Mouse (Mus musculus) mature B cell (primary cell): Measurements from ENCODE around the gene Syne4.

Experiments
- in situ Hi-C: fragments of 300-500 bp; cut with MboI; formaldehyde crosslinking; loops from 2 replicates; pipeline ENCODE4 v1.14.3; 2019

Gene Syne4

DNA sequence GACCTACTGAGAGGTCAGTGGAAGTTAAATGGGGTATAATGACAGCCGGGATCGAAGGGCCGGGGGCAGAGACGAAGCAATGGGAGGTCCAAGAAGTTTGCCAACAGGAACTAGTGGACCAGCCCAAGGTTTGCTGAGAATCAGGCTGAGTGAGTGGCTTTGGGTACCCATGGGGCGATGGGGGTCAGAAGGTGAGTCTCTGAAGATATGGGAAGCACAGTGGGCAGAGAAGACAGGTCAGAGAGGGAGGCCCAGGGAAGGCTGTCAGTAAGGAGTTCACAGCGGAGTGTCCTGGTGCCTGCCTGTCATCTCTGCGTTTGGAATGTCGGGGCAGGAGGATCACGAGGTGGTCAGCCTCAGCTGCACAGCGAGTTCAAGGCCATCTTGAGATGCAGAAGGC, 13.8 kb downstream of the Syne4 start:
- in situ Hi-C loops, result no loop called here

DNA sequence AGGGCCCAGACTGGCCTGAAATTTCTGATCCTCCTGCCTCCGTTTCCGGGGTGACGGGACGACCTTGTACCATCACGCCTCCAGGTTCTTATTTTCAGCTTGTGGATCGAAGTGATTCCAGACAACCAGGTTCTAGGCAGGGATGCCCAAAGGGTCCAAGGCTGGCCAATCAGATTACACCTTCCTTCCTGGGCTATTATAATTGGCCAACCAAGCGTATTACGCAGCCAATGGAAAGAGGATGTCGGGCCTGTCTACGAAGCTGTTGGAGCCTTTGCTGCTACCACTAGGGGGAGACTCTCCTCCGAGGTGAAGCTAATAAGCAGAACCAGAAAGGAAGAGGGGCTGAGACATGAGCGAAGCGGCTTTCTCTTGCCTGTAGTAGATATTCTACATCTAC, 17.3 kb downstream of the Syne4 start:
- in situ Hi-C loops, result no loop called here

DNA sequence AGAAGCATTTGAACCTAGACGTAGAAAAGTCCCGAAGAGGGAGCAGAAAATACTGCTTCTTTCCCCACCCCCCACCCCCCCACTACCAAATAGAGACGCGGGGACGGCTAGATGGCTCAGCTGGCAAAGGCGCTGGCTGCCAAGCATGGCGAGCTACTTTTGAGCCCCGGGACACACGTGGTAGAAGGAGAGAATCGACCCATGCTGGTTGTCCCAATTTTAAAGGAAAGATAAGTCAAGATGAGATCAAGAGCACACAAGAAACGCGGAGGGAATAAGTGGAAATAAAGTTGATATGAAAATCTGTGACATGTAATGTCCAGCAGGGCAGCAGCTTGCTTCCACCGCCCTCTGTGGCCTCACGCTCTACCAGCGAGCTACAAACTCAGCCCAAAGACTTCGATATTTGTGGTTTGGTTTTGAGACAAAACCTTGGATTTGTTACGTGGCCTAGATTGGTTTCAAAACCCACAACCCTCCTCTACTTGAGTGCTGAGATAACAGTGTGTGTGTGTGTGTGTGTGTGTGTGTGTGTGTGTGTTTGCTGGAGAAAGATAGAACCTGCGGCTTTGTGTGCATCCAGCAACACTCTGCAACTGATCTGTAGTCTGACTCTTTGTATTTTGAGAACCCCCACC, 18.1 kb downstream of the Syne4 start:
- in situ Hi-C loops, result no loop called here

DNA sequence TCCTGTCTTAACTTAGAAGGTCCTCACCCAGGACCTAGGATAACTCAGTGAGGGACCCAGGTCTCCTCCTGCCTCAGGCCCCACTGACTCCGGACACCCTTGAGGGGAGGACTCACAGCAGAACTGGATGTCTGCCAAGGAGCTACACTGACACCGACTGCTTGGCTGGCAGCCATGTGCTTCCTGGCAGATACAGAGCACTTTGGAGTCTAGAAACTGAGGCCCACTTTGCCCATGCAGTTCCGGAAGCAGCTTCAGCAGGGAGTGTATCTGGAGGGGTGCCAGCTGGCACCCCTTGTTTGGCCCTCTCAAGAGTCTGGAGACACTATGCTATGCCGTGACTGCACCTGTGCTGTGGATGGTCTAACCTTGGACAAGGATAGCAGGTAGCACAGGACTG, 18.8 kb downstream of the Syne4 start:
- in situ Hi-C loops, result no loop called here

DNA sequence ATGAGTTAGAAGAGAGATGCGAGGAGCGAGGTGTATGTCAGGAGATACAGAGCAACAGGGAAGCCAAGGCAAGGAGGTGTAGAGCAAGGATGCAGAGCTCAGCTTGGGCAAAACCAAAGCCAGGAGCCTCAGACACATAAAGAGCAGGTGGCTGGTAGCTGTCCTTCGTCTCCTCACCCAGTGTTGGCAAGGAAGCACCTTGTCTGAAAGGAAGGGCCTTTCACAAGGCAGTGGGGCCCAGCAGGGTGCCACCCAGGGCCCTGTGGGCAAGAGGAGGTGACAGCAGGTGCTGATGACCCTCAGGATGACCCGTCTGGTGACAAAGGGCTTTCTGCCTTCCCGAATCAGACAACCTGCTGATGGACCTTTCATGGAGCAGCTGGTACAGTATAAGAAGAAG, 20.0 kb downstream of the Syne4 start:
- in situ Hi-C loops, result no loop called here

DNA sequence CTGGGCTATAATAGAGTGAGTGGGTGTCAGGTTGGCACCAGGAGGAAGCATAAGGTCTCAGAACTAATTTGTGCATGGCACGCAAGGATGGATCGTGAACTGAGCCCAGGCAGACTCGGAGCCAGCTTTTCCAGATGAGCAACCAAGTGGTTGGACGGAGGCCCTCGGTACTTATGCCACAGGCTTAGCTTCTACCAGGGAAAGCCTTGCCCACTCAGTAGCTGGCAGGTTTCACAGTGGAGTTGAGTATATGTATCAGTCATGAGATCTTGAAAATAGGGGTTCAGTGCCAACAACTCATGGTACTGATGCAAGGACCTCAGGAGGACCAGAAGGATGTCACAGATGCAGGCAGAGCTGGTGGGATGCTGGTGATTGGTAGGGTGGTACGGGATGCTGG, 21.1 kb downstream of the Syne4 start:
- in situ Hi-C loops, result no loop called here

DNA sequence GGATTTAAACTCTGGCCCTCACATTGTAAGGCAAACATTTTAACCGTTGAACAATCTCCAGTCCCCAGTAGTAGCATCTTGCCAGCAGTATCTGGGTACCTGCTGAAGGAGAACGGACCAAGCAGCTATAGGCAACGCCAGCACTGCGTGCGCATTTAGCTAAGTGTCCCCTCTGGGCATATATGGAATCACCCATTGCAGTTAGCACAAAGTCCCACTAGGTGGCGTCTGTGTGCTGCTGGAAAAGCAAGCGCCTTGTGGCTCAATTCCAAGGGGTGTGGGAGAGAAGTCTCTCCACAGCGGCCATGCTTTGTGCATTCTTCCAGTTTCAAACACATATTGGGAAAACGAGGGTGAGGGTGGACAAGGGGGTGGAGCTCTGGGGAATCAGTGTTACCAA, 21.8 kb downstream of the Syne4 start:
- in situ Hi-C loops, result no loop called here

DNA sequence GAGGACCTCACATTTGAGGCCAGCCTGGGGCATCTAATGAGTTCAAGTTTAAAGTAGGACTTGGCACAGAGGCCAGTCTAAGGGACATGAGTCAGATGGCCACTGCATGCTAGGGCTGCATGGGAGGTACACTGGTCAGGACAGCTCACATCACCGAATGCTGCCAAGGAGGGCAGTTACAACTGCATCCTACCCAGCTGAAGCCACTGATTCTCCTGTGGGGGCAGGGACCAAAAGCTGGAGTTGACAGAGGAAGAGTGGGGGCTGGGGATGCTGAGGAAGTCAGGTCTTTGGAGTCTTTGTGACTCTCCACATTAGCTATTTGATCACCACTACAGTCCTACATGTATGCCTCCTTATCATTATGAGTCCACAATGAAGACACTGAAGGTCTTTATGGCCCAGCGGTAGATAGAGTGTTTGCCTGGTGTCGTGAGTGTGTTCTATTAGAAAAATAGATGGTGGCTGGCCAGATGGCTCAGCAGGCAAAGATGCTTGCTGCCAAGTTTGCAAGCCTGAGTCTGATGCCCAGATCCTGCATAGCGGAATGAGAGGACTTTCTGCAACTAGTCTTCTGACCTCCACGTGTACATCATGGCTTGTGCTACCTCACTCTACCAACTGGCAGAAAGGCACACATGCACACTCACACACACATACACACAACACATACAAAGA, 25.0 kb downstream of the Syne4 start:
- in situ Hi-C loops, result no loop called here

DNA sequence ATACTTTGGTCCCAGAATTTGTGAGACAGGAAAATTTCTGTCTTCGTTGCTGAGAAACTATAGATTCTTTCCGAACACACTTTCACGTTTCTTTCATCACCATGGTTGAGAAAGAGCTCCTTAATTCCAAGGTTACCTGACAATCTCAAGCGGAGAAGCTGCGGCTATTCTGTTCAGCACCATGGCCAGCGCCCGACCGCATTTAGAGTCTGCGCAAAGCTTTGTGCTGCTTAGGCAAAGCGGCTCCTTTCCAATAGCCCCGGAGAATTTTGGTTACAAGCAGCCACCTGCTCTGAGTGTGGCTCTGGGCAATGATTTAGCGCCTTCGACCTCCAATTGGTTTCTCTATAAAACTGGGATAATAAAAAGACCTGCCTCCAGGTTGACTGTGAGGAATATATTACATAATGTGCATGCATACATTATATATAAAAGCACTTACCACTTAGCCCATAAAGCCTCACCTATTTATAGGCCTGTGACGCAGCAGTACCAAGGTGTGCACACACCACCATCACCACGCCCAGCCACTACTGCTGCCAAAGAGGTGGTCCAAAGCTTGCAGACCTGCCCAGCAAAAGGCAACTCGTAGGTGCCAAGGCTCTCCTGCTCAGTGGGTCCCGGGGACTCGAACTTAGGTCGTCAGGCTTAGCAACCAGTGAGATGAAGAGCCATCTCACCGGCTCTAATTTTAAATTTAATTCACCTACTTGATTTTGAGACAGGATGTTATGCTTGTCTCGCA, 32.2 kb downstream of the Syne4 start:
- in situ Hi-C loops, result no loop called here

DNA sequence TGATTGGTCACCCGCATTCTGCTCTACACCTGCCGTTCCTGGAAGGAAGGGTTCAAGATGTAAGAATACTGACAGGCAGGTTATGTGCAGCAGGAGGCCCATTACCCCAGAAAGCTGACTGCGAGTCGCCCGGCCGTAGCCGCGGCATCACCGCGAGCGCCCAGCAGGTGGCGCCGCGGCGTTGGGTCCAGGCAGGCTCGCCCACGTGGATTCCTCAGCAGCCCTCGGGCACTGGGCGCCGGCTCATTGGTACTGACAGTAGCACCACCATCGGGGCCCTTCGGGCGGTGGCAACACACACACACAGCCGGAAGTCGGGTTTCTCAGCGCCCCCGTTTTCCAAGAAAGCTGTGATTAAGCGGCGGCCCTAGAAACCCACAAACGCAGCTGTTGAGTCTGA, 33.2 kb downstream of the Syne4 start:
- in situ Hi-C loops, result no loop called here

DNA sequence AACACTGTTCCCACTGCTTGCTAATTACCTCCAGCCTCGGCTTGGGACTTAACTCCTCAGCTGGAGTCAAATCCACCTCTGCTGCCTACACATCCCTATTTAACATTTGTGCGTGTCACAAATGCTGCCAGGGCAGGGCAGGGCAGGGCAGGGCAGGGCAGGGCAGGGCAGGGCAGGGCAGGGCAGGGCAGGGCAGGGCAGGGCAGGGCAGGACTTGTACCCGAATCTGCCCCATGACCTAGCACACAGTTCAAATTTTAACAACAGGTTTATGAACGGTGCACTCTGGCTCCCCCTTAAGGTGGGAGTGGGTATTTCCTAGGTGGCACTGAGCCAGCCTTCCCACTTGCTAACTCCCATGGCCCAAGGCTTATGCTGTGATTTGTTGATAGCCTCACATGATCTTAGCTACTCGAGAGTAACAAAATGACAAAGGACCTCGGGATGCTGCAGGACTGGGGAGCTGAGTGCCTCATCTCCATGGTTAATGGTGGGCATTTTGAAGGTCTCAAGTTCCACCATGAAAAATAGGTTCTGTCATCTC, 38.7 kb downstream of the Syne4 start:
- in situ Hi-C loops, result no loop called here

DNA sequence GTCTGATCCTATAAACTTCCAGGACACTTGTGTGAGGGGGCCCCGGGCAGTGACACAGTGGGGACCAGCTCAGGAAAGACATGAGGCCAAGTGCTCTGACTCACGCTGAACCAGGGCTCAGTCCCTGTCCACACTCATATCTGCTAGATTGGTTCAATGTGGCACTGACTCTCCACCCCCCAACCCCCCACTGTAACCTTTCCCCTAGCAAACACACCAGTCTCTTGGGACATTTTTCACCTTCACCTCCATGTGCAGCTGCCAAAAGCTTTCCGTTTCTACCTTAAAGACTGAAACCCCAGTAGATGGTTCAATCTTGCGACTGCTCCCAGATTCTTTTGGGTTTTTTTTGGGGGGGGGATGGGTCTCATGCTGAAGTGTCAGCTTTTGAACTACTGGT, 39.5 kb downstream of the Syne4 start:
- in situ Hi-C loops, result no loop called here

DNA sequence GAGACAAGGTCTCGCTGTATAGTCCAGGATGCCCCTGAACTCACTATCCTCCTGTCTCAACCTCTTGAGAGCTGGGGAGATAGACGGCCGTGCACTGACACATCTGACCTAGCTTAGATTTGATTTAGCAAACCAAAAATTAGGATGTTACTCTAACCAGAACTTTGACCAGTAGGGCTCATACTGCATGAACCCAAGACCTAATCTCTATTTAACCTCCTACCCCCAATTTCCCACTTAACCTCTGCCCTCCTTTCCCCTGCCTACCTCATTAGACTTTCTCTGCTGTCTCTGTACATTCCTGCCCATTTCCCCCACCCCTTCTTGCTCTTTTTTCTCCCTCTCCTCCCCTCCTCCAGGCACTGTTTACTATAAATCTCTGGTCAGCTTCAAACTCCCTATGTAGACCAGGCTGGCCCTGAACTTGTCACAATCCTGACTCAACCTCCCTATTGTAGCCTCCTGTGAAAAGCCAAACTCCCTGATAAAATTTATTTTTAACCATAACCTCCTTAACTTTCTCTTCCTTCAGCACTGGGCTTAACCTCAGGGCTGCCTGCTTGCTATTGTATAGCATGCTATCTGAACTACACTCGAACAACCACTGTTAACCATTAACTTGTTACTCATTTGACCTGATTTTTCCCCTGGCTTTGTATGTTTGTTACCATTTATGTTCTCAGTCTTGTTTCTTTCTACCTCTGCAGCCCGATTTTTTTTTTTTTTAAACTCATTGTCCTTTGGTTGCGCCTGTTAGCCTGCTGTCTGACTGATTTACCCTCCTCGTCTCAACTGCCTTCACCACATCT, 44.0 kb downstream of the Syne4 start:
- in situ Hi-C loops, result no loop called here

DNA sequence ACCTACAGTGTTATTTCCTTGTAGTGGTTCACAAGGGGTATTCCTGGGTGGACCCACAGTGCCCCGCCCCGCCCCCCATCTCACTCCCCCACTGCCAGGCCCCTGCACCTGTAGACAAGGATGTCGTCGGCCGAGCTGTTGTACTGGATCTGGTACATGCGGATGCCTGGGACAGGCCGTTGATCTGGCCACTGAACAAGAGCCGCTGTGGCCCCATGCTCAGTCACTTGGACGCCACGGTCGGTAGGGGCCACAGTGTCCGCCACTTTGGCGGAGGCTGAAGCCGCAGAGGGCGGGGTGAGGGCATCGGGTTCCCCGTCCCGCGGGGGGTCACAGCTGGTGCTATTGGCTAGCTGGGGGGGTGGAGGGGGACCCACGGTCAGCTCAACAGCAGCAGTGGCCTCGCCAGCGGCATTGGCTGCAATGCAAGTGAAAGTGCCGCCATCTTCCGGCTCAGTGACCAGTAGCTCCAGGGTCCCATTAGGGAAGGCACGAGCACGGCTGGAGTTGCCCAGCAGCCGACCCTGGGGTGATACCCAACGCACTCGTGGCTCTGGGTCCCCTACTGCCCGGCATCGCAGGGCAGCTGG, 44.8 kb downstream of the Syne4 start:
- in situ Hi-C loops, result no loop called here

DNA sequence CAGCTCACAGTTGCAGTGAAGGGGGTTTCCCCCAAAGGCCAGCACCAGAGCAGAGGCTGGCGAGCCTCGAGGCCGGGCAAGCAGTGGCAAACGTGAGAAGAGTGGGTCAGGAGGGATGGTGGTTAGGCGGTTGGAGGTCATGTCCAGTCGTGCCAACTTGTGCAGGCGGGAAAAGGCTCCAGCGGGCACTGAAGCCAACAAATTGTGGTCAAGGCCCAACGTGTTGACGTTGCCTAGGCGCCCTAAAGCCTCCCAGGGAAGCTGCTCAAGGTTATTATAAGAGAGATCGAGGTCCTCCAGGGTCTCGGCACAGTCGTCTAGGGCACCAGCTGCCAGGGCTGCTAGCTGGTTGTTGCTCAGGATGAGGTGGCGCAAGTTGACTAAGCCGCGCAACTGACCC, 45.4 kb downstream of the Syne4 start:
- in situ Hi-C loops, result no loop called here

DNA sequence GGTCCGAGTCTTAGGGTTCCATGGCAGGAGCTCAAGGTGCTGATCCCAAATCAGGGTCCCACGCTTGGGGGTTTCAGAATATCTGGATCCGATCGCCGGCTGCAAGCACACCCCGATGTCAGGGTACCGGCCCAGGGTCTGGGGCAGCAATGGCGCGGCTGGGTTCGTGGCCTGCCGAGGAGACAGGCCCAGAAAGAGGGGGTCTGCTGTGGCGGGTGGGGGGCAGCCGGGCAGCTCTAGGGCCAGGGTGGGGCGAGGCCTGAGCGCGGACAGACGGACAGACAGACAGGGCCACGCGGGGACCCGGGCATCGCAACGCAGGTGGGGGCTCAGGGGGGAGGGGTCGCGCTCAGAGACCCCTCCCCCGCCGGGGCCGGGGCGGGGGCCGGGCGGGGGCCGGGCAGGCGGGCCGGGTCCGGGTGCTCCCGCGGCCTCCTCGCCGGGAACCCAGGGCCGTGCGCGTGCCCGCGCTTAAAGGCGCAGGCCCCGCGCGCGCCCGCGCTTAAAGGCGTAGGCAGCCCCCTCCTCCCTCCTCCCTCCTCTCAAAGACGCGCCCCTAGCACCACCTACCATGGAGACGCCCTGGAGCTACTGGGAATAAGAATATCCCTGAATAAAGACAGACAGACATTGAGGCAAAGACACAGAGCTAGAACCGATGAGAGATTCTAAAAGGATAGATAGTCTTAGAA, 48.2 kb downstream of the Syne4 start, which contains the start of gene Lrfn3:
TSS of gene Lrfn3 (minus strand) at position 121 of the 692 bp plus-strand sequence.
- in situ Hi-C loops, result no loop called here

DNA sequence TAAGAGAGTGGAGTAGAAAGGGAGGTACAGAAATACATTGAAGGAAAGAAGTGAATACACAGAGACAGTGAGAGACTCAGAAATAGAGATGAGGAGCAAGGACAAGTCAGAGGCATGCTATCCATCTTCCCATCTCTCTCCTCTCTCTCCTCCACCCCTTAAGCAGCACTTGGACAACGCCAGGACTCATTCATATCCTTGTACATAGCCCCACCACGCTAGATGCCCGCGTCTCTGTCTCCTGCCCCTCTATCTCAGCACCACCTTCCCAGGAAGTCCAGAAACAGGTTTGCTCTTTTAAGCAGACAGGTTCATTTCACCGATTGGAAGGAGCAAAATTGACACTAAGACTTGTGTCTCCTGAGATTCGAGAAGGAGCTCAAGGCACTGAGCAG, 48.7 kb downstream of the Syne4 start:
- in situ Hi-C loops, result no loop called here

DNA sequence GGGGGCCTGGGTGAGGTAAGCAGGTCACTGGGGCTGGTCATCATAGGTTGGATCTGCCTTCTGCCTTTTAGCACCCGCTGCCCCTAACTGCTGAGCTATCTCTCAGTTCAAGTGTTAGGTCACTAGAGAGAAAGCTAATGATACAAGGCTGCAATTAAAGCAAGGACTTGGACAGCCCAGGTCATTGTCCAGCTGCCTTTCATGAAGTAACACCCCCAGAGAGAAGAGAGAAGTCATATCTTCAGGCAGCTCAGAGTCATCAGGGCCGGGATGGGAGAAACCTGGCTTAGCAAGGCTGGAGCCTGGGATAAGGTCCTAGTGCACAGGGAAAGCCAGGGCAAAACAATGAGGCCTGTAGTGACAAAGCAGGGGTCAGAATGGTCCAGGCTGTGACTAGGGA, 52.9 kb downstream of the Syne4 start:
- in situ Hi-C loops, result no loop called here
